Mouse (Mus musculus): ENCODE results near the gene Rab36.
A peak's percentile ranks its signal among the peaks of the same experiment; 100 is the strongest.
"Not testable (repeated sequence)": the region's sequence is repeated elsewhere in the genome, so short reads cannot be mapped to it uniquely, and the experiment has no call there.

The Rab36 gene

GRCm38 (mm10) chr10:75036883-75037379 lies at the start of gene Rab36:
Rab36 (plus strand) TSS chr10:75037058.
- peak; percentile 99 for DNase-seq (ENCODE audit: low spot score)

GRCm38 (mm10) chr10:74987698-74988470 lies 49.0 kb upstream of the Rab36 start:
- no peak for DNase-seq (ENCODE audit: low spot score)

DNA sequence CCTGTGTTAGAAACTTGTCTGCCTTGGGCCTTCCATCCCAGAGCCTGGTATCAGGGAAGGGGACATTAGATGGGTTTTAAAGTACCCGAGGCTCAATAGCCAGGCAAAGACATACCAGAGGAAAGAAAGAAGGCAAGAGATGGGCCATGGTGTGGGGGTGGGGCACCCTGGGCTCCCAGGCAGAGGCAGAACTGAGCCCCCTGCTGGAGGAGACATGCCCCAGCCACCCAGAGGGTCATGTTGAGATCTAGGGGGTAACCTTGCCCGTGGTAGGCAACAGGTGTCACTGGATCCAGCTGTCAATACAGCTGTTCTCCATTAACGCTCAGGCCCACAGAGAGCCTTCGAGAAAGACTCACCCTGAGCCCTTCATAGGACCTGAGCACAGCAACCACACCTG lies 47.0 kb upstream of the Rab36 start:
- no peak for DNase-seq (ENCODE audit: low spot score)

DNA sequence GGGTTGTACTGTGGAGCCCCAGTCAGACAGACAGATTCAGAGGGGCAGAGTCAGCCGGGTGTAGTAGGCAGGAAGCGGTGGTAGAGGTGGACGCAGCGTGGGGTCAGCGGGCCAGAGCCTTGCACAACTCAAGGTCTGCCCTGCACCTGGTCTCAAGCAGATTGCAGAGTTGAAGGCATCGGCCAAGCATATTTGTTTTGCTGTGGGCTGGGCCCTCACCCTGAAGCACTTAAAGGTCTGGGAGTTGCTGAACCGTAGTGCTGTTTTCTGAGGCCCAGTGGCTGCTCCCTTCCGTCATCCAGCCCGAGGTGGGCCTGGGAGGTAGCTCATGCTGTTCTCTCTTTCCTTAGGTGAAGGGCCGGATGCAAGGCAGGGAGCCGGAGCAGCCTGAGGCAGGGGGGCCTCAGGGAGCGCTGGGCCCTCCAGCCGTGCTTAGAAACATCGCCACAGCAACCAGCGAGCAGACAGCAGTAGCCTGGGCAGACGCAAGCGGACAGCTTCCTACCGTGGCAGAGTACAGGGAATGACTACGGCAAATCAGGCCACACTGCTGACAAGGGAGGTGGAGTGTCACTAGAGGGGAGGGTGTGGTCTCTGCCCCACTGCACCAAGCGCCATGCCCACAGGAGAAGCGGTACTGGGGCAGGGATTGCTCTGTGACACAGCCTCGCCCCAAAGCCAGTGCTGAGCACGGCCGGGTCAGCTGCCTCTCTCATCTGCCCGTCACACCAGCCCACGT lies 46.1 kb upstream of the Rab36 start:
- no peak for DNase-seq (ENCODE audit: low spot score)

DNA sequence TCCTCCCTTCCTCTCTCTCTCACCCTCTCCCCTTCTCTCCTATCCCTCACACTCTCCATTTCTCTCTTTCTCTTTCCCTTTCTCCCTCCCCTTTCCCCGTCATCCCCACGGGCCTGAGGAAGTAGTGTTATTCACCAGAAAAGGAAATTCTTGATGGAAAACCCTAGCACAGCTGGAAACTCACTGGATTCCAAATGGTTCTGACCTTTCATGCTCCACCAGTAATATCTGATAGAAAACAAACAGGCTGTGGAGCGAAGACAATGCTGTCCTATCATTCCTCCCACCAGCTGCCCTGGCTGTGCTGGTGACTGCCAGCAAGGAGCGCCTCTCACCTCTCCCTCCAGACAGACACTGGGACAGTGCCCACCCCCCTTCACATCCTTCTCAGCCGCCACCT lies 42.0 kb upstream of the Rab36 start:
- peak; percentile 46 for DNase-seq (ENCODE audit: low spot score)

DNA sequence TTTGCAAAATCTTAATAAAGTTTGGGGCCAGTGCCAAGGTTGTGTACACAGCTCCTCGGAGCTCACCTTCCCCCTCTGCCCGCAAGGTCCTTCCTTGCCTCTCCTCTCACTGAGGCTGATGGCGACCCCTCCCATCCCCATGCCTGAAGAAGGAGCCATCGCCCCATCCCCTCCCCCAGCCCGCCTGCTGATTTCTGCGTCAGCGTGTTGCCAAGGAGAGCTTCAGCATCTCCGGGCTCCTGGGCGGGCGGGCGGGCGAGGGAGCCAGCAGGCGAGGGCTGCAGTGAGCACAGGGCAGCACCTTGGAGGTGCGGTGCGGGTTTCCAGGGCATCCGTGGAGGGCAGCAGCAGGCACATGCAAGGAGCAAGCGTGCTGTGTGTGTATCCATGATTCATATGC lies 41.5 kb upstream of the Rab36 start:
- peak; percentile 68 for DNase-seq (ENCODE audit: low spot score)

- DNase-seq (ENCODE audit: low spot score) = no peak
Measured at GRCm38 (mm10) chr10:75001391-75001790, 35.5 kb upstream of the Rab36 start.

- no peak for DNase-seq (ENCODE audit: low spot score)
Measured at GRCm38 (mm10) chr10:75004067-75004466, 32.8 kb upstream of the Rab36 start.

GRCm38 (mm10) chr10:75006889-75007662 lies 29.8 kb upstream of the Rab36 start:
- DNase-seq (ENCODE audit: low spot score) = no peak

DNA sequence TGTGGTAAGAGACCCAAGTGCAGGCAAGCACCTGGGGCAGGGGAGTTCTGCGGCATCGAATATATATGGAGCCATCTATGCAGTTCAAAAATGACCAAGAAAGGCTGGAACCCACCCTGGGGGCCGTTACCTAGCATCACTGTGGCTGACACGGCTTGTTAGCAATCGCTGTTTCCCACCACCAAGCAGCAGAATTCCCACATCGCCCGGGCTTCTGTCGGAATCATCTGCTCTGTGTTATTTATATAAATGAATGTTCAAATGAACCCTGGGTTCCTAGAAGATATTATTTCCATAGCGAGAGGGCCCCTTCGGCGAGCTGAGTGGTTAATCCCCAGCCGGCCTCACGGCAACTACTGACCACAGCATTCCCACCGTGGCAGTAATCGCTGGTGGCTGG lies 26.2 kb upstream of the Rab36 start:
- no peak for DNase-seq (ENCODE audit: low spot score)

DNA sequence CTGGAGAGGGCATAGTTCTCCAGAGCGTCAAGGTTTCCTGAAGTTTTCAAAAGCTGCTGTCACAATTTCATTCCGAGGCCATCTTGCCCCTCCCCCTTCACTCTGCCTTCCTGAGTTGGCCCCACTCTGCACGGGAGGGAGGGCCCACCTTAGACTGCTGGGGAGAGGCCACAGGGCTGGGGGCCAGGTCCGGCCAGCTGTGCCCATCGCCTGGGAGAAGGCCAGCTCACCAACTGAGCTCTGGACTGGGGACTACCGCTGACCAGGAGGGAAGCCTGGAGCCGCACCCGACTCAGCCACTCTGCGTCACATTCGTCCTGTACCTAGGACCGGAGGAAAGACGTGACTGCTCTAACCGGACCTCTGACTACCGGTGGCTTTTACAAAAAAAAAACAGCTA lies 21.4 kb upstream of the Rab36 start:
- no peak for DNase-seq (ENCODE audit: low spot score)

DNA sequence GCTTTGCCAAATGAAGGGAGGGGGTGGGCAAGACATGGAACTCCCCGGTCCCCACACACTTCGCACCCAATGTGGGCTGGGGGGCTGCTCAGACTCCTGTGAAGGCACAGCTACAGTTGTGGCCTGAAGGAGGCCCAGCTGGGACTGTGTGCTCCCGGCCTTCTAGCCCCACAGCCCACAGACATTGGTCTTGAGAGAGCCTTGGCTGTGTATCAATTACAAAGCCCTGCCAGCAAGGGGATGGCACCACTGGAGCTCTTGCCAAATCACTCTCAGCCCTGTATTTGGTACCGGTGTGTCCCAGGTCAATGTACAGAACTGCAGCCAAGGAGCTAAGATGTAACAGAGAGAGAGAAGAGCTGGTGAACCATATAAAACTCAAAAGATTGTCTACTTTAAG lies 20.4 kb upstream of the Rab36 start:
- DNase-seq (ENCODE audit: low spot score) = no peak

- DNase-seq (ENCODE audit: low spot score) = no peak
Measured at GRCm38 (mm10) chr10:75020271-75020670, 16.6 kb upstream of the Rab36 start.

DNA sequence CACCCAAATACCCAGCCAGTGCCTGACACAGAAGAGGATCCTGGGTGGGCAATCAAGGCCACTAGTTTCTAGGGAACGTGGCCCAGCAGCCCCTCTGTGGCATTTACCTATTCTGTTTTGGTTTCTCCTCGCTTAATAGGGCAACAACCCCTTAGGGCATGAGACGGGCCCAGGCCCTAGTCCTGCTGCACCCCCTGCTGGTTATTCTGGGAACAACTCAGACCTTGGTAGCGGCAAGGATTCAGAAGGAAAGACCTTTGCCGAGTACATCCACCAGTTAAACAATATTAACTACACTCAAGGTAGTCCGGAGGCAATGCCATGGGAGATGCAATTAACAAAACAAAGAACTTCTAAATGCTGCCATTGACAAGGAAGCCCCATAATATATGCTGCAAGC lies 15.7 kb upstream of the Rab36 start:
- DNase-seq (ENCODE audit: low spot score) = peak; percentile 88

- no peak for DNase-seq (ENCODE audit: low spot score)
Measured at GRCm38 (mm10) chr10:75026491-75026890, 10.4 kb upstream of the Rab36 start.

- DNase-seq (ENCODE audit: low spot score) = no peak
Measured at GRCm38 (mm10) chr10:75028743-75029142, 8.1 kb upstream of the Rab36 start.

GRCm38 (mm10) chr10:75029677-75030076 lies 7.2 kb upstream of the Rab36 start:
- DNase-seq (ENCODE audit: low spot score) = no peak

DNA sequence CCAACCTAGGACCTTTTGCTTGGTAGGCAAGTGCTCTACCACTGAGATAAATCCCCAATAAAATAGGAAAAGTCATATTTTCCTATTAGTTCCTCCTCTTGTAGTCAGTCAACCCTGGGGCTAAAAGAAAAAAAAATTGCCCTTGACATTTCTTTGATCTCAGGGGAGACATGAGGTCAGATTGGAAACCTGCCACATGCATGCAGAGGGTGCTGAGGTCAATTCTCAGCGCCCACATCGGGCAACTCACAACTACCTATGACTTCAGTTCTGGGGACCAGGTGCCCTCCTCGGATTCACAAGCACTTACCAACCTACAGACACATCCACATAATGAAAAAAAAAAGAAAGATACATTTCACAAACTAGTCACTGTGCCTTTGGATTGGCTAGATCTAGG lies 6.6 kb upstream of the Rab36 start:
- DNase-seq (ENCODE audit: low spot score) = no peak

DNA sequence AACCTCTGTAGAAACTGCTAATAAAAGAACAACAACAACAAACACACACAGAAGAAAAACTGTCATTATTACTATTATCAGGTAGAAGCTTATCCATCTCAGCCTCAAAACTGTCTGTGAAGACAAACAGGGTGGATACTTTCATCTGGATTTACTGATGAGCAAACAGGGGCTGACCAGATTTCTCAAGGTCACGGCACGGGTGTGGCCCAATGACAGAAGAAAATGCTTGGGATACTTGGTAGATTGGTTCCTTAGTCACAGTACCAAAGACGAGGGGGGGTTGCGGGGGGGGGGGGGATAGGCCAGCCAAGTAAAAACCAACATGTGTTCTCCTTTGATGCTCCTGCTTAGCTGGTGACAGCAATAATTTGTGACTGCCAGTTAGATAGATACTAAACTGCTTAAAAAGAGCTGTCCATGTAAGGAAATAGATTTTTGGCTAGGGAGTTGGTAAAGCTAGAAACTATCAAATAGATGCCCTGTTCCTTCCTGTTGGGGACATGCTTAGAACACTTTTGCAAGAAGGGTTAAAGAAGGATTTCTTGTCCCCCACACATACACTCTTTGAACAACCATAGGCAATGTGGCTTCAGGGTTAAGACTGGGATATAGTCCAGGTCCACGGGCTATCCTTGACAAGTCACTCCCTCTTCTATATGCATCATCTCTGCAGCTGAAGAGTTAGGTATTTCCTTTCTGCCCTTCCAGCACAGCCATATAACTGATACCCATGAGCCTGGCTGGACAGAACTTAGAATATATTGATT lies 5.3 kb upstream of the Rab36 start:
- no peak for DNase-seq (ENCODE audit: low spot score)

DNA sequence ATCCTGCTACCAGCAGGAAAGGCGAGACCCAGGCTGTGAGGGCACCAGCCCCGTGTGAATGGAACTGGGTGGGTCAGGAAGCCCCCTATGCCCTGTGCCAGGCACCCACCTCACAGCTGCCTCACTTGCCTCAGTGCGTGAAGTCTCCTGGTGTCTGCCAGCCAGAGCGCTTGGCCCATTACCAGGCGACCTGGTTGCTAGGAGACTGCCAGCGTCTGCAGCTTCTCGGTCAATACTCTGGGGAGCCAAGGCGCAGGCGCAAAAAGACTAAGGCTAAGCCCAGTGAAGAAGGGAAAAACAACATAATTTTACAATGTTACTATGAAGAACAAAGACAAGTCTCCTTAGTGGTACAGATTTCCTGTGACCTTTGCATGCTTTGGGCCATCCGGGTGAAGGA lies 4.5 kb upstream of the Rab36 start, which contains the start of gene Rsph14:
TSS of gene Rsph14 (minus strand) at position 192 of the 400 bp plus-strand sequence.
- DNase-seq (ENCODE audit: low spot score) = peak; percentile 91

DNA sequence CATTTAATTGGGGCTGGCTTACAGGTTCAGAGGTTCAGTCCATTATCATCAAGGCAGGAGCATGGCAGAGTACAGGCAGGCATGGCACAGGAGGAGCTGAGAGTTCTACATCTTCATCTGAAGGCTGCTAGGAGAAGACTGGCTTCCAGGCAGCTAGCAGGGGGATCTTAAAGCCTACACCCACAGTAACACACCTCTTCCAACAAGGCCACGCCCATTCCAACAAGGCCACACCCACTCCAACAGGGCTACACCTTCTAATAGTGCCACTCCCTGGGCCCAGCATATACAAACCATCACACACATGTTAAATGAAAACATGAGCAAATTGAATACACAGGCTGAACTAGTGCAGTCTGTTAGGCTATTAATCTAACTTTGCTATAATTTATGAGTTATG lies 5.2 kb downstream of the Rab36 start:
- DNase-seq (ENCODE audit: low spot score) = not testable (repeated sequence)

DNA sequence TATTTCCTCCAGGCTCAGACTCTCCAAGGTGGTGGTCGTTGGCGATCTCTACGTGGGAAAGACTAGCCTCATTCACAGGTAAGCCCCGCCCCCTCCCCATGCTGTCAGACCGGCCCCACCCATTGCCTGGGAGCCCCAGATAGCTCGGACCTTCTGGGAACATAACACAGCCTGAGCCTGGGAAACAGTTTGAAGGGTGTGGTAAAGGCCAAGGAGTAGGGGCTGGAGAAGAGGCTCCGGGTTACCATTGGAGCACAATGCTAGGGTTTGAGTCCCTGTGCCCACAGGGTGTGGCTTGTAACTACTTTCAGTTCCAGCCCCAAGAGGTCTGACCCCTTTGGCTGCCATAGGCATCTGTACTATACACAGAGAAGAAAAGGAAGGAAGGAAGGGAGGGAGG lies 7.6 kb downstream of the Rab36 start:
- DNase-seq (ENCODE audit: low spot score) = no peak
